Mouse (Mus musculus) liver, adult 2 months (tissue): ENCODE measurements around the gene Cyth4.

ENCODE experiments used
- CTCF ChIP-seq: fragments of 200-500 bp; IDR thresholded peaks from 2 replicates; pipeline ENCODE4 v1.5.1; 2011; ENCODE audit warnings: low read depth, low read length, control low read depth
- POLR2A ChIP-seq: fragments of 200-500 bp; IDR thresholded peaks from 2 replicates; pipeline ENCODE4 v1.6.1; 2011; ENCODE audit warnings: low read length, control low read depth; ENCODE audit not compliant: insufficient read depth; ENCODE audit errors: extremely low read depth

DNA sequence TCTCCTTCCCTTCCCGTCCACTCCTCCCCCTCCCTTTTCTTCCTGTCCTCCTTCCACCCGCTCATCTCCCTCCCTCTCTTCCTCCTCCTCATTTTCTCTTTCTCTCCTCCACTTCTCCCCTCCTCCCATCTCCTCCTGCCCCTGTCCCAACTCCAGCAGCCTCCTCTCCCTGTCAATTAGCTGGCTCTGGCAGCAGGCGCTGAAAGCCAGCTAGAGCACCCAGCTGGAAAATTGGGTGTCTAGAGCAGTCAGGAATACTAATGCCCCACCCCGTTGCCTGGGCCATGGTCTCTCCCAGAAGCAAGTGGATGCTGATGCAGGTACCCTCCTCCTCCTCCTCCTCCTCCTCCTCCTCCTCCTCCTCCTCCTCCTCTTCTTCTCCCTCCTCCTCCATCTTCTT lies 54.3 kb downstream of the Cyth4 start:
- TF ChIP-seq CTCF, result no peak
- no peak for TF ChIP-seq POLR2A
